Mouse (Mus musculus) frontal cortex, postnatal 14 days (tissue): Measurements from ENCODE around the gene Washc4.

Source experiments
- DNase-seq, 2 experiments: peaks; one replicate each; pipeline ENCODE4 v3.0.0; 2022; ENCODE audit warnings: low spot score in 2 of 2

The Washc4 gene

GRCm38 (mm10) chr10:83600650-83601049 lies 57.1 kb downstream of the Washc4 start:
- no peak for DNase-seq

- DNase-seq = no peak
Observed at GRCm38 (mm10) chr10:83603956-83604564, 60.5 kb downstream of the Washc4 start.

DNA sequence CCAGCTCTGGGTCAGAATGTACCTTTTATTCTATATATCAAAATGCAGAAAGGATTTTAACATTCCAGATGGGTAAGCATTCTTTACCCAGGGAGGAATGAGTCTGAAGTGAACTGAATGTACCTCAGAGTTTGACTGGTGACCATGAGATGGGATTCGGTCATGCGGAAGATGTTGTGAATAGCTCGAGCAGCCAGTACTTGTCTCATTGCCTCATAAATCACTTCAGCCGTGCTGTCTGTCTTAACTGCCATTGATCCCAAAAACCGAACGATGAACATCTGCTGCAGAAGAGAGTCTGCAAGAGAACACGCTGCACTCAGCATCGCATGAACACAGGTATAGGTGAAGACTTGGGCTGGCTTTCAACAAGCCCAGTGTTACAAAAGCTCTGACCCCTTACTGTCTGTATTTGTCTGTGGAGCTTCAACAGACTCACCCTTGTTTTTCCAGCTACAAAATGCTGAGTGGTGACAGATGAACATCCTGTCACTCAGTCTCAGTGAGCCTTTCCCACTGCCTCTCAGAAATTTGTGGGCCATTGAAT lies 62.2 kb downstream of the Washc4 start:
- DNase-seq = no peak

DNA sequence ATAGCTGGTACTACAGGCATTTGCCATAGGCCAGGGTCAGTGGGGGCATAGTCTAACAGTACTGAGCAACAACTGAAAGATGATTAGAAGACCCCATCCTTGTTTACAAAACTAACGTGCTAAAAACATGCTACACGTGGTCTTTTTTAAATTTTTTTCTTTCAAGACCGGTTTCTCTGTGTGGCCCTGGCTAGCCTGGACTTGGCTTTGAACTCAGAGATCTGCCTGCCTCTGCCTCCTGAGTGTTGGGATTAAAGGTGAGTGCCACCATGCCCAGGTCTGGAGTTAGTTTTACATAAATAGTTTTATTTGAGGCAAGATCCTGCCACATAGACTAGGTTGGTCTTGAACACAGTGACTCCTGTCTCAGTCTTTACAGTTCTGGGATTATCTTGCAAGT lies 63.6 kb downstream of the Washc4 start:
- DNase-seq = no peak

DNA sequence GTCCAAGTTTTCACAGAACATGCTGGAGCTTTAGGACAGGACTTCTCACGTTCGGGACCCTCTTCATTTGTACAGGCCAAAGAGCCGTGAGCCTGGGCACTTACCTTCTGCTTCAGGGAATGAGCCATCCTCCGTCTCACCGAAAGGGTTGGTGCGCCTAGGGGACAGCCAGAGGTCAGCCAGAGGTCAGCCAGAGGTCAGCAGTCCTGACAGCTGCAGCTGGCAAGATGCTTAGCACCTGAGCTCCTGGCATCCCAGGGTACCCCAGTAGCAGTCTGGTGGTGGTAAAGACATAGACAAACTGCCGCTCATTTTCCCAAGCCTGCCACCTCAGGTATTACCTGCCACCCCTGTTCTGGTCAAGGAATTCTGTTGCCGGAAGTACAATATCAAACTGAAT lies 65.0 kb downstream of the Washc4 start:
- DNase-seq = no peak

DNA sequence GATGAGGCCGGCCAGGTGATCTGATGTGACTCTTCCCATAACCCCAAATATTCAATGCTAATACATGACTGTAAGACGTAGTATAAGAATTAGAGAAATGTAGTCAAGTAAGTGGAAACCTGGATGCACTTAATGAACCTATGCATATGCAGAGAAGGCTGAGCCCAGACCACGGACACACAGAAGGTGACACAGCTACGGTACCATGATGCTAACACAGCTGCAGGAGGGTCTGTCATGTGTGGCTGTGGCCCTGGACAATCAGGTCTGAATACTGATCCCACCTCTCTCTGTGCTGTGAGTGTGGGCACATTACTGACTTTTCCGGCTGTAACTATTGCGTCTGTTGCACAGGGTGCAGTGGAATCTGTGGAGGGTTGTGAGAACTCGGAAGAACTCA lies 67.0 kb downstream of the Washc4 start:
- no peak for DNase-seq

DNA sequence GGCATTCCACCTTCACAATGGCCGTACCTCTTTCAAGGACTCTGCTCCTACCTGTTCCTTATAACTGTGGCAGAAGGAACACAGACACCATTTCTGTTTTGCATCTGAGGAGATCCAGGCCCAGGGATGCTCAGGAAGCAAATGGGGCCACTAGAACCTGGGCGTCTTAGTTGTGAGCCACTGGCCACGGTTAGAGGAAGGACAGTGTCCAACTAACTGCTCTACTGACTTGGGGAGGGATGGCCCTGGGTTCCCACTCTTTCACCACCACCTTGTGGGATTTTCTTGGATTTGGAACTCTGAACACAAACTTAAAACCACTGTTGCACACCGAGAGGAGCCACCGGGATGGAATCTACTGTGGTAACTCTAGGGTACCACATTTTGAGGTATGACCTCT lies 68.3 kb downstream of the Washc4 start:
- DNase-seq = no peak

DNA sequence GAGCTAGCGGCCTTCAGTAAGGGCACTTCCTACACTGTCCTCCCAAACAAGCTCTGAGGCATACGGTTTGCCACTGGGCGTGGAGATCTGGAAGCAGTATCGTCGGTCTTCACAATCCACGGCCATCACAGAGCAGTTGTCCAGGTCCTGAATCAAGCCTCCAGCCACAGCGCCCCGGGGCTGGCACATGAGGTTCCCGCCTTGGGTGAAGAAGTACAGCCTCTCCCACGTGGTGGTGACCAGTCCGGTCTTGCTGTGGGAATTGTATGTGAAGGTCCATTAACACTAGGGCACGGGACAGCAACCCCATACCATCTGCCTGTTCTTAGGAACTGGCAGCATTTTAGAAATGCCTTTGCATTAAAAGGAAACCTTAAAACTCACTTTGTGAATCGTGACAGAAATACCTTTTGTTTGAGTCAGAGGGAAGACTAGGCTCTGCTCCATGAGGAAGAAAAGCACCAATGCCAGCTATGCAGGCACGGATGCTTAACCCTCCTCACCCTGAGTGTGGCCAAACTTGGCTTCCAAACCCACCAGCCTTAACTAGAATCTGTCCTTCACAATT lies 69.2 kb downstream of the Washc4 start:
- no peak for DNase-seq

DNA sequence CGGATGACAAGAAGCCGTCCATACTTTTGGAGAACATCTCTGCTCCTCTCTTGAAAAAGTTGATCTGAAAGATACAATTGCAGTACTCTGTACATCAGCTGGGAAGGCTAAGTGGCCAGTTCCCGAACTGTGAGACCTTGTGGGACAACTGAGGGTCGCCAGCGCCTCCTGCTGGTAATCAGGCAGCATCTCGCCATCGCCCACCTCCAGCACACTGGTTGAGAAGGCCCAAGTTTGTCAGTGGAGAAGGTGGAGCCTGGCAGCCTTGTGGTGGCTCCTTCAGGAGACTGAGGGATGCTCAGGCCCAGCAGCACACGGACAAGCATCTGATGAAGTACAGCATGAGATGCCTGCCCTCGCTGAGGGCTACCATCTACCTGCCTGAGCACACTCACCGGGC lies 73.8 kb downstream of the Washc4 start:
- DNase-seq = no peak

- DNase-seq = no peak
Observed at GRCm38 (mm10) chr10:83618819-83619440, 75.4 kb downstream of the Washc4 start.

DNA sequence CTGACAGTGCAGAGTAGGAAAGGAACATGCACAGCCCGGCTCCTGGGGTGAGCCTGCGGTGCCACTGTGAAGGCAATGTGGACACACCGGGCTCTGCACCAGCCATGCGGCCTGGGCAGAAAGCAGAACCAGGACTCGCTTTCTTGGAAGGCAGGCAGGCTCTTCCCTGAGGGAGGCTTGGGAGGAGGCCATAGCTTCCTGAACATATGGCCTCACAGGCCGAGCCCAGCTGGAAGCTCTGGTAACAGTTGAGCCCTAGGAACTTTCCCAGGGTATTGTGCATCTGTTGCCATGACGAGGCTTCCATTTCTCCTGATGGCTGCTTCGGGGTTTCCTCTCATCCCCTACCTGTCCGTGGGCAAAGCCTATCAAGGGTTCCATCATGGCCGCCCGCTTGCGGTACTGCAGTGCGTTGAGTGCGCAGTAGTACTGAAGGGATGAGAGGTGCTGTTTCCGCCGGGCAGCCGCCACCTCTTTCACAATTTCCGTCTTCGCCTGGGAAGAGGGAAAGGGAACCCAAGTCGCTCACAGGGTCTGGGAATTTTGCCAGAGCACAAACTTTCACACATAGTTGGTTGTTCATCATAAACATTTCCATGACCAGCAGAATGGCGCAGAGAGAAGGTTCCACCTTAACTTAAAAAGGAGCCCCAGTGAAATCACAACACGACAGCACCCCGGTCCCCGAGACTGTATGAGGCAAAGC lies 77.0 kb downstream of the Washc4 start:
- DNase-seq = no peak

- no peak for DNase-seq
Observed at GRCm38 (mm10) chr10:83624065-83624464, 80.5 kb downstream of the Washc4 start.

DNA sequence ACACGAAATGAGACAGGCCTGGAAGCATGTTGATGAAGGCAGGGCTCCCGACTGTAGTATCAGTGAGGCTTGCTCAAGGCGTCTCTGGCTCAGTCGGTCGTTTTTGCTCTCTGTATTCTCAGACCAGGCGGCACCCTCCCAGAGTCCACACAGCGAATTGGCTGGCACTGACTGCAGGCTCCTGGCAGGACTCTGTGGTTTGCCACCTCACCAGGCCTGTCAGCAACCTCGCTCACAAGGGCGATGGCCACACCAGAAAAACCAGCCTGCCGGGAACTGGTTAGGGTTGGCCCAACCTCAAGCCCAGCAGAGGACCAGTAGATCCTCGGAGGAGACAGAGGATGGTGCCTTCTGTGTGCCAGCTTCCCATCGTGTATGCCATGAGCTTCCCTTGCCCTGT lies 81.3 kb downstream of the Washc4 start:
- DNase-seq = no peak

- DNase-seq = no peak
Observed at GRCm38 (mm10) chr10:83627113-83627687, 83.6 kb downstream of the Washc4 start.

DNA sequence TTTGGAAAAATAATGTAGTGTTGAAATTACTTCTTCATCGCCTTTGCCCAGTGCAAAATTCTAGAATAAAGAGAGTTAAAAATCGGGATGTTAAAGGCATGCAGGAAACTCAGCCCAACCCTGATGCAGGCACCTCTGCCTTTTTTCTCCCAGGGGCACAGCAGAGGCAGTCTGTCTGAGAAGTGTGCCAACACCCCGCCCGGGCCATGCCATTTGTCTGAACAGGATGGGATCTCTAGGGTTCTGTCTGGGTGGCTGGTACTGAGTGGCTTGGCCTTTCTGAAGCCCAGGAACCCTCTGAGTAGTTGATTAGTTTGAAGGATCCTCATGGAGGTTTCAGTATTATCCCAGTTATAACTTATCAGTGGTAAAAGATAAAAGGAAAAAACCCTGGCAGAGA lies 84.7 kb downstream of the Washc4 start:
- no peak for DNase-seq

- no peak for DNase-seq
Observed at GRCm38 (mm10) chr10:83629190-83629781, 85.7 kb downstream of the Washc4 start.

GRCm38 (mm10) chr10:83629878-83630277 lies 86.3 kb downstream of the Washc4 start:
- DNase-seq = no peak

- DNase-seq = peak in 1 of 2 experiments; percentile 37
Observed at GRCm38 (mm10) chr10:83630899-83631298, 87.3 kb downstream of the Washc4 start.

DNA sequence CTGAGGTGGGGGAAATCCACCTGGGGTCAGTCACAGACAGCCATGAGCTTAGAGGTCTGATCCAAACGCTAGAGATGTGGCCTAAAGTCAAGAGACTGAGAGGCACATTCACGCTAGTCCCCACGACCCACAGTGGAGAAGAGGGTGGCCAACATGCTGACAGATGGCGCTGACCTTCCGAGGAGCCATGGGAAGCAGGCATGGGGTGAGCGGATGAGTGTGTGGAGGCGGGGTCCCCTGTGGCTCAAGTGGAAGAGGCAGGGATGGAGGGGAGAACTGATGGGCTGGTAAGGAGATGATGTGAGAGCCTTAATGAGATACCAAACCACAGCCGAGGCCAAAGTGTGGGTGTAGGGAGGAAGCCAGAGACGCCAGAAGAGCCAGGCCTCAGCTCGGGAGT lies 88.2 kb downstream of the Washc4 start:
- DNase-seq = no peak

GRCm38 (mm10) chr10:83632806-83633374 lies 89.3 kb downstream of the Washc4 start:
- DNase-seq = no peak

DNA sequence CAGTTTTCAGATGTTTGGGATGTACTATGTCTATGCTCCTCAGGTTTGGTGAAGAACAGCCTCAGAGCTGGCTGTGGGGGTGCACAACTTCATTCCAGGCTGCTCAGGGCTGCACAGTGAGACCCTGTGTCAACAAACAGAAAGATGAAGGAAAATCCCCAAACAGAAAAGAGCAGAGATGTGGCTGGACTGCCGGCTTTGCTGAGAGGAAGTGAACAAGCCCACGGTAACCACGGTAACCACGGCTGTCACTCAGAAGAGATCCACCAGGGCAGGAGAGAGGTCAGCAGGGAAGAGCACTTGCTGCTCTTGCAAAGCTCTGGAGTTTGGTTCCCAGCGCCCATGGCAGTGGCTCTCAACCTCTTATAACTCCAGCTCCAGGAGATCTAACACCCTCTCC lies 90.9 kb downstream of the Washc4 start:
- DNase-seq = no peak

GRCm38 (mm10) chr10:83636191-83636590 lies 92.6 kb downstream of the Washc4 start:
- DNase-seq = no peak
